Mouse (Mus musculus) liver, embryonic 15.5 days (tissue): ENCODE measurements around the gene H2al1b. TPM values are rescaled to one million over a fixed set of nuclear protein-coding genes. Genes with fewer than 3 reads are reported as not detected.
"Not testable (repeated sequence)": the region's sequence is repeated elsewhere in the genome, so short reads cannot be mapped to it uniquely, and the experiment has no call there.

Source experiments
- ATAC-seq: fragments of 200-750 bp; cut with Nextera tagmentation; 2 replicates; pipeline ENCODE4 v1.8.0; 2017; ENCODE audit warnings: moderate number of reproducible peaks, mild to moderate bottlenecking, moderate library complexity; ENCODE audit not compliant: insufficient read depth
- H3K27ac ChIP-seq: fragments of 300-500 bp; sonication (generic); replicated peaks from 2 replicates; pipeline ENCODE4 v1.5.1; 2015; ENCODE audit warnings: mild to moderate bottlenecking, inconsistent platforms
- H3K27me3 ChIP-seq: fragments of 300-500 bp; sonication (generic); 2 replicates; pipeline ENCODE4 v1.6.1; 2015; ENCODE audit warnings: mild to moderate bottlenecking, inconsistent platforms
- H3K36me3 ChIP-seq: fragments of 300-500 bp; sonication (generic); replicated peaks from 2 replicates; pipeline ENCODE4 v1.6.1; 2015; ENCODE audit warnings: moderate library complexity, mild to moderate bottlenecking, inconsistent platforms
- H3K4me1 ChIP-seq: fragments of 300-500 bp; sonication (generic); replicated peaks from 2 replicates; pipeline ENCODE4 v1.6.1; 2015; ENCODE audit warnings: inconsistent platforms
- H3K4me2 ChIP-seq: fragments of 300-500 bp; sonication (generic); 2 replicates; pipeline ENCODE4 v1.6.1; 2015; ENCODE audit warnings: moderate library complexity, mild to moderate bottlenecking, inconsistent platforms
- H3K4me3 ChIP-seq: fragments of 300-500 bp; sonication (generic); replicated peaks from 2 replicates; pipeline ENCODE4 v1.5.1; 2015; ENCODE audit warnings: mild to moderate bottlenecking, inconsistent platforms
- H3K9ac ChIP-seq: fragments of 300-500 bp; sonication (generic); 2 replicates; pipeline ENCODE4 v1.6.1; 2015; ENCODE audit warnings: moderate library complexity, mild to moderate bottlenecking, inconsistent platforms
- H3K9me3 ChIP-seq: fragments of 300-500 bp; sonication (generic); replicated peaks from 2 replicates; pipeline ENCODE4 v1.6.1; 2016; ENCODE audit warnings: inconsistent platforms
- WGBS: fragments of 180-500 bp; shearing (Covaris S2); methylation state at CpG from one replicate; pipeline ENCODE4 v1.1.7; 2015; ENCODE audit warnings: mixed read lengths; ENCODE audit not compliant: insufficient replicate concordance; 5-methylcytosine and 5-hydroxymethylcytosine counted together
- polyA plus RNA-seq: library from polyadenylated mRNA; unstranded; fragments of >200 nt; fragmentation: Nextera tagmentation; extraction: Ambion mirVana; gene quantifications from 2 replicates; pipeline ENCODE4 v1.2.1, GENCODE M21; 2015

H2al1b gene
- polyA plus RNA-seq, 1 experiment from 2014 or later = not detected

DNA sequence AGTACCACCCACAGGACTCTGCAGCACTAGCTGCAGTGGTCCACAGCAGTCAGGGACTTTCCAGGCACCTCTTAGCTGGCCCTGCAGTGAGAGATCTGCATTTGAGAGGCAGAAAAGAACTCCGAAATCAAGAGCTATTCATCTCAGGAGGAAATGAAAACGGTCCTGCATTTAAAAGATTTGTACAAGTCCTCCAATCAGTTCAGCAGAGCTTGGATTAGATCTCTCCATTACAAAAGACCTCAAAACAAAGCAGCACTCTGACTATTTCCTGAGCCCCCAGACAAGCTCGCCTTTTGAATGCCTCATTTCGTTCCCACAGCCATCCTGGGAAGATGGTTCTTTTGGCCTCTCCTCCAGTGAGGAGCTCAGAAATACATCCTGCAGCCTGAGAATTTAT lies 13.0 kb upstream of the H2al1b start:
- H3K27me3 ChIP-seq = no peaks in the 10 kb centered on the region
- ATAC-seq = no peak
- H3K27ac ChIP-seq = no peak overlapping the region
- WGBS = 35% methylated on average over 4 of the region's 4 CpGs
- H3K4me3 ChIP-seq = no peak overlapping the region
- no peaks in the 10 kb centered on the region for H3K36me3 ChIP-seq
- no peaks in the 10 kb centered on the region for H3K9me3 ChIP-seq
- H3K4me2 ChIP-seq = no peak overlapping the region
- H3K9ac ChIP-seq = no peak overlapping the region
- H3K4me1 ChIP-seq = no peaks in the 10 kb centered on the region

DNA sequence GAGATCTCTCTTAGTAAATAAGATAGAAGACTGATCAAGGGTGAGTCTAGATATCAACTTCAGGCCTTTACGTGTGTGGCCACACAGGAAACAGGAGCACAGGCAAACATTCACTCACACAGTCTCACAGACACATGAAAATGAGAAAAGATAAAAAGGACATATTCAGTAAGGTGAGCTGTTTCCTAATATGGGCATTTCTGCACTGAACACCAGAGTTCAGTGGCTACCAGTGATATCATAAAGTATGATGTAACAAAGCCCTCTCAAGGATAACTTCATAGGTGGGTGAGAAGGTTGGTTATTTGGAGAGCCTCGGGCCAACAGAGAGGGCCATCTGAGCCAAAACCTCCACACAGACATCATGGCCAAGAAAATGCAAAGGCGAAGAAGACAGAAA lies 3.3 kb upstream of the H2al1b start, which contains the start of gene H2al1a:
H2al1a (plus strand) TSS at position 301 of the 400 bp plus-strand sequence.
- H3K4me3 ChIP-seq, H3K4me1 ChIP-seq, ATAC-seq, H3K36me3 ChIP-seq, H3K27me3 ChIP-seq, H3K9me3 ChIP-seq, H3K27ac ChIP-seq, H3K4me2 ChIP-seq, H3K9ac ChIP-seq: not testable (repeated sequence)
- WGBS = no CpG with 5 or more reads among the region's 3 CpGs

DNA sequence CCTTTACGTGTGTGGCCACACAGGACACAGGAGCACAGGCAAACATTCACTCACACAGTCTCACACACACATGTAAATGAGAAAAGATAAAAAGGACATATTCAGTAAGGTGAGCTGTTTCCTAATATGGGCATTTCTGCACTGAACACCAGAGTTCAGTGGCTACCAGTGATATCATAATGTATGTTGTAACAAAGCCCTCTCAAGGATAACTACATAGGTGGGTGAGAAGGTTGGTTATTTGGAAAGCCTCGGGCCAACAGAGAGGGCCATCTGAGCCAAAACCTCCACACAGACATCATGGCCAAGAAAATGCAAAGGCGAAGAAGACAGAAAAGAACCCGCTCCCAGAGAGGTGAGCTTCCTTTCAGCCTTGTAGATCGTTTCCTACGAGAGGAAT lies 3.1 kb downstream of the H2al1b start, which contains the start of gene H2al1c:
H2al1c (plus strand) TSS at position 301 of the 400 bp plus-strand sequence.
- H3K27ac ChIP-seq, H3K36me3 ChIP-seq, H3K9me3 ChIP-seq, H3K9ac ChIP-seq, H3K27me3 ChIP-seq, H3K4me1 ChIP-seq, H3K4me2 ChIP-seq, H3K4me3 ChIP-seq, ATAC-seq: not testable (repeated sequence)
- 44% methylated on average over 1 of the region's 6 CpGs for WGBS

DNA sequence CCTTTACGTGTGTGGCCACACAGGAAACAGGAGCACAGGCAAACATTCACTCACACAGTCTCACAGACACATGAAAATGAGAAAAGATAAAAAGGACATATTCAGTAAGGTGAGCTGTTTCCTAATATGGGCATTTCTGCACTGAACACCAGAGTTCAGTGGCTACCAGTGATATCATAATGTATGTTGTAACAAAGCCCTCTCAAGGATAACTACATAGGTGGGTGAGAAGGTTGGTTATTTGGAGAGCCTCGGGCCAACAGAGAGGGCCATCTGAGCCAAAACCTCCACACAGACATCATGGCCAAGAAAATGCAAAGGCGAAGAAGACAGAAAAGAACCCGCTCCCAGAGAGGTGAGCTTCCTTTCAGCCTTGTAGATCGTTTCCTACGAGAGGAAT lies 6.3 kb downstream of the H2al1b start, which contains the start of gene H2al1d:
H2al1d (plus strand) TSS at position 301 of the 400 bp plus-strand sequence.
- not testable (repeated sequence) for H3K4me2 ChIP-seq, H3K27me3 ChIP-seq, H3K9me3 ChIP-seq, H3K9ac ChIP-seq, ATAC-seq, H3K4me3 ChIP-seq, H3K36me3 ChIP-seq, H3K4me1 ChIP-seq, H3K27ac ChIP-seq
- no CpG with 5 or more reads among the region's 6 CpGs for WGBS

DNA sequence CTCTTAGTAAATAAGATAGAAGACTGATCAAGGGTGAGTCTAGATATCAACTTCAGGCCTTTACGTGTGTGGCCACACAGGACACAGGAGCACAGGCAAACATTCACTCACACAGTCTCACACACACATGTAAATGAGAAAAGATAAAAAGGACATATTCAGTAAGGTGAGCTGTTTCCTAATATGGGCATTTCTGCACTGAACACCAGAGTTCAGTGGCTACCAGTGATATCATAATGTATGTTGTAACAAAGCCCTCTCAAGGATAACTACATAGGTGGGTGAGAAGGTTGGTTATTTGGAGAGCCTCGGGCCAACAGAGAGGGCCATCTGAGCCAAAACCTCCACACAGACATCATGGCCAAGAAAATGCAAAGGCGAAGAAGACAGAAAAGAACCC lies 9.4 kb downstream of the H2al1b start, which contains the start of gene H2al1e:
H2al1e (plus strand) TSS at position 301 of the 400 bp plus-strand sequence.
- not testable (repeated sequence) for H3K36me3 ChIP-seq, H3K4me1 ChIP-seq, H3K27ac ChIP-seq, H3K4me3 ChIP-seq, H3K27me3 ChIP-seq, H3K9me3 ChIP-seq, H3K9ac ChIP-seq, ATAC-seq, H3K4me2 ChIP-seq
- no CpG with 5 or more reads among the region's 3 CpGs for WGBS

DNA sequence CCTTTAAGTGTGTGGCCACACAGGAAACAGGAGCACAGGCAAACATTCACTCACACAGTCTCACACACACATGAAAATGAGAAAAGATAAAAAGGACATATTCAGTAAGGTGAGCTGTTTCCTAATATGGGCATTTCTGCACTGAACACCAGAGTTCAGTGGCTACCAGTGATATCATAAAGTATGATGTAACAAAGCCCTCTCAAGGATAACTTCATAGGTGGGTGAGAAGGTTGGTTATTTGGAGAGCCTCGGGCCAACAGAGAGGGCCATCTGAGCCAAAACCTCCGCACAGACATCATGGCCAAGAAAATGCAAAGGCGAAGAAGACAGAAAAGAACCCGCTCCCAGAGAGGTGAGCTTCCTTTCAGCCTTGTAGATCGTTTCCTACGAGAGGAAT lies 12.6 kb downstream of the H2al1b start, which contains the start of gene H2al1f:
H2al1f (plus strand) TSS at position 301 of the 400 bp plus-strand sequence.
- ATAC-seq, H3K27ac ChIP-seq: not testable (repeated sequence)
- WGBS = no CpG with 5 or more reads among the region's 6 CpGs

DNA sequence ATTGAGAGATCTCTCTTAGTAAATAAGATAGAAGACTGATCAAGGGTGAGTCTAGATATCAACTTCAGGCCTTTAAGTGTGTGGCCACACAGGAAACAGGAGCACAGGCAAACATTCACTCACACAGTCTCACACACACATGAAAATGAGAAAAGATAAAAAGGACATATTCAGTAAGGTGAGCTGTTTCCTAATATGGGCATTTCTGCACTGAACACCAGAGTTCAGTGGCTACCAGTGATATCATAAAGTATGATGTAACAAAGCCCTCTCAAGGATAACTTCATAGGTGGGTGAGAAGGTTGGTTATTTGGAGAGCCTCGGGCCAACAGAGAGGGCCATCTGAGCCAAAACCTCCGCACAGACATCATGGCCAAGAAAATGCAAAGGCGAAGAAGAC lies 15.7 kb downstream of the H2al1b start, which contains the start of gene H2al1g:
H2al1g (plus strand) TSS at position 301 of the 400 bp plus-strand sequence.
- not testable (repeated sequence) for H3K36me3 ChIP-seq, H3K4me2 ChIP-seq, H3K27ac ChIP-seq, H3K9me3 ChIP-seq, H3K4me3 ChIP-seq, ATAC-seq, H3K9ac ChIP-seq, H3K27me3 ChIP-seq, H3K4me1 ChIP-seq
- no CpG with 5 or more reads among the region's 3 CpGs for WGBS

More for the DNA sequence above, 12.6 kb downstream of the H2al1b start, which contains the start of gene H2al1f:
- not testable (repeated sequence) for H3K36me3 ChIP-seq, H3K4me2 ChIP-seq, H3K9ac ChIP-seq, H3K4me3 ChIP-seq, H3K27me3 ChIP-seq, H3K9me3 ChIP-seq, H3K4me1 ChIP-seq

DNA sequence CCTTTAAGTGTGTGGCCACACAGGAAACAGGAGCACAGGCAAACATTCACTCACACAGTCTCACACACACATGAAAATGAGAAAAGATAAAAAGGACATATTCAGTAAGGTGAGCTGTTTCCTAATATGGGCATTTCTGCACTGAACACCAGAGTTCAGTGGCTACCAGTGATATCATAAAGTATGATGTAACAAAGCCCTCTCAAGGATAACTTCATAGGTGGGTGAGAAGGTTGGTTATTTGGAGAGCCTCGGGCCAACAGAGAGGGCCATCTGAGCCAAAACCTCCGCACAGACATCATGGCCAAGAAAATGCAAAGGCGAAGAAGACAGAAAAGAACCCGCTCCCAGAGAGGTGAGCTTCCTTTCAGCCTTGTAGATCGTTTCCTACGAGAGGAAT lies 19.0 kb downstream of the H2al1b start, which contains the start of gene H2al1h:
H2al1h (plus strand) TSS at position 301 of the 400 bp plus-strand sequence.
- WGBS = no CpG with 5 or more reads among the region's 6 CpGs
- H3K9ac ChIP-seq, H3K27ac ChIP-seq, H3K27me3 ChIP-seq, H3K4me2 ChIP-seq, H3K36me3 ChIP-seq, H3K4me3 ChIP-seq, H3K9me3 ChIP-seq, H3K4me1 ChIP-seq, ATAC-seq: not testable (repeated sequence)

DNA sequence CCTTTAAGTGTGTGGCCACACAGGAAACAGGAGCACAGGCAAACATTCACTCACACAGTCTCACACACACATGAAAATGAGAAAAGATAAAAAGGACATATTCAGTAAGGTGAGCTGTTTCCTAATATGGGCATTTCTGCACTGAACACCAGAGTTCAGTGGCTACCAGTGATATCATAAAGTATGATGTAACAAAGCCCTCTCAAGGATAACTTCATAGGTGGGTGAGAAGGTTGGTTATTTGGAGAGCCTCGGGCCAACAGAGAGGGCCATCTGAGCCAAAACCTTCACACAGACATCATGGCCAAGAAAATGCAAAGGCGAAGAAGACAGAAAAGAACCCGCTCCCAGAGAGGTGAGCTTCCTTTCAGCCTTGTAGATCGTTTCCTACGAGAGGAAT lies 22.1 kb downstream of the H2al1b start, which contains the start of gene H2al1i:
H2al1i (plus strand) TSS at position 301 of the 400 bp plus-strand sequence.
- H3K27ac ChIP-seq, H3K9me3 ChIP-seq, H3K4me3 ChIP-seq, ATAC-seq, H3K4me1 ChIP-seq, H3K9ac ChIP-seq, H3K4me2 ChIP-seq, H3K36me3 ChIP-seq, H3K27me3 ChIP-seq: not testable (repeated sequence)
- 65% methylated on average over 2 of the region's 5 CpGs for WGBS

DNA sequence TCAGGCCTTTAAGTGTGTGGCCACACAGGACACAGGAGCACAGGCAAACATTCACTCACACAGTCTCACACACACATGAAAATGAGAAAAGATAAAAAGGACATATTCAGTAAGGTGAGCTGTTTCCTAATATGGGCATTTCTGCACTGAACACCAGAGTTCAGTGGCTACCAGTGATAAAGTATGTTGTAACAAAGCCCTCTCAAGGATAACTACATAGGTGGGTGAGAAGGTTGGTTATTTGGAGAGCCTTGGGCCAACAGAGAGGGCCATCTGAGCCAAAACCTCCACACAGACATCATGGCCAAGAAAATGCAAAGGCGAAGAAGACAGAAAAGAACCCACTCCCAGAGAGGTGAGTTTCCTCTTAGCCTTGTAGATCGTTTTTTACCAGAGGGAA lies 25.3 kb downstream of the H2al1b start, which contains the start of gene H2al1j:
H2al1j (plus strand) TSS at position 301 of the 400 bp plus-strand sequence.
- H3K4me2 ChIP-seq, ATAC-seq, H3K27ac ChIP-seq, H3K9me3 ChIP-seq, H3K27me3 ChIP-seq, H3K4me3 ChIP-seq, H3K36me3 ChIP-seq, H3K4me1 ChIP-seq, H3K9ac ChIP-seq: not testable (repeated sequence)
- 47% methylated on average over 2 of the region's 2 CpGs for WGBS

DNA sequence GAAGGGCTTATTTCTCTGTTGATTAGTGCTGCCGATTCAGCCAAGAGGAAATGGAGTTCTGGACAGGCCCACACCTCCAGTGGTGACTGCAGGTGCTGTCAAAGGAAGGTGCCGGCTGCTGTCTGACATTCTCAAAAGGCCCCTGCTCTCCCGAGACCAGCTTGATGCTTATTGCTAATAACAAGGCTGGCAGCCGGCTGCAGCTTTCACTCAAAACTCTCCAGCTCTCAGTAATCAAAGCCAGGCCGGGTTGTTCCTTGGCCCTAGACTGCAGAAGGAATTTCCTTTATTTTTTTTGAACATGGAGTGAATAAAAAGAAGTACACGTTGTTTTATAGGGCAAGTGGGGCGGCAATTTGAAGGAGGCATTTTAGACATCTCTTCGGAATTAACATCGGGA lies 43.5 kb downstream of the H2al1b start:
- 66% methylated on average over 9 of the region's 9 CpGs for WGBS
- ATAC-seq = no peak
- no peak overlapping the region for H3K4me3 ChIP-seq
- no peak overlapping the region for H3K9ac ChIP-seq
- no peak overlapping the region for H3K4me2 ChIP-seq
- H3K4me1 ChIP-seq = no peaks in the 10 kb centered on the region
- H3K36me3 ChIP-seq = no peaks in the 10 kb centered on the region
- no peaks in the 10 kb centered on the region for H3K9me3 ChIP-seq
- H3K27me3 ChIP-seq = no peaks in the 10 kb centered on the region
- no peak overlapping the region for H3K27ac ChIP-seq

DNA sequence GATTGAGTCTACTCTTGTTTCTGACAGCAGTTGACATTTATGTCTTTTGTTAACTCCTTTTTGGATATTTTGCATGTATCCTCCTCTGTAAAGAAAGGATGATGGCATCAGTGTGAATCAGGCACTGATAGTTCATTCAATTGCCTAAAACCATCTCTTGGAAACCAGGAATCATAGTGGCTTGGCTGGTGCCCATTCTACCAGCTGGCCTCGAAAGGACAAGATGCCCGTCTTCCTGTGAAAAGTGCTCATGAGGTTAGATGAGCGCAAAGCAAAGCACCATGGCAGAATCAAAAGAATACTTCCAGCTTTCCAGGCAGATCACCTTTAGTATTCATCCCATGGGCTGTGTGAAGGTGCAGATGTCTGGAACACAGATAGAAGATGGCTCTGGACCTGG lies 44.5 kb downstream of the H2al1b start:
- no peaks in the 10 kb centered on the region for H3K27me3 ChIP-seq
- H3K27ac ChIP-seq = no peak overlapping the region
- 72% methylated on average over 3 of the region's 3 CpGs for WGBS
- H3K36me3 ChIP-seq = no peaks in the 10 kb centered on the region
- ATAC-seq = no peak
- no peaks in the 10 kb centered on the region for H3K4me1 ChIP-seq
- H3K4me3 ChIP-seq = no peak overlapping the region
- H3K9me3 ChIP-seq = no peaks in the 10 kb centered on the region
- H3K4me2 ChIP-seq = no peak overlapping the region
- no peak overlapping the region for H3K9ac ChIP-seq
